Mouse (Mus musculus): ENCODE measurements at regions not wholly inside any gene's neighbourhood (a gene's known extent, or its start where the extent isn't known, plus 50 kb on each side); places are given as distances from the start of the nearest gene placed in this dataset.
A peak's percentile ranks its signal among the peaks of the same experiment; 100 is the strongest.
"Not testable (repeated sequence)": the region's sequence is repeated elsewhere in the genome, so short reads cannot be mapped to it uniquely, and the experiment has no call there.

GRCm38 (mm10) chr12:114012860-114013259, 469.2 kb downstream of the Adam6a start:
- DNase-seq, result peak; percentile 89

- DNase-seq, result not testable (repeated sequence)
Observed at GRCm38 (mm10) chr12:114037011-114037410, 493.3 kb downstream of the Adam6a start.

GRCm38 (mm10) chr12:114047991-114048390, 504.3 kb downstream of the Adam6a start:
- peak; percentile 64 for DNase-seq

GRCm38 (mm10) chr12:114053341-114053740, 509.6 kb downstream of the Adam6a start:
- no peak for DNase-seq

- DNase-seq, result no peak
Observed at GRCm38 (mm10) chr12:114059615-114060014, 515.9 kb downstream of the Adam6a start.

- DNase-seq, result no peak
Observed at GRCm38 (mm10) chr12:114067166-114067565, 523.5 kb downstream of the Adam6a start.

- not testable (repeated sequence) for DNase-seq
Observed at GRCm38 (mm10) chr12:114108731-114109130, 565.0 kb downstream of the Adam6a start.

- no peak for DNase-seq
Observed at GRCm38 (mm10) chr12:114134897-114135296, 591.2 kb downstream of the Adam6a start.

GRCm38 (mm10) chr12:114148779-114149178, 605.1 kb downstream of the Adam6a start:
- DNase-seq, result no peak

GRCm38 (mm10) chr12:114172305-114172704, 628.6 kb downstream of the Adam6a start:
- no peak for DNase-seq

GRCm38 (mm10) chr12:114199521-114199920, 655.8 kb downstream of the Adam6a start:
- DNase-seq, result peak; percentile 10

GRCm38 (mm10) chr12:114222541-114222940, 678.8 kb downstream of the Adam6a start:
- no peak for DNase-seq
